Mouse (Mus musculus) testis, adult 2 months (tissue): Measurements from ENCODE around the gene Tes.

Experiments
- CTCF ChIP-seq: fragments of 200-500 bp; IDR thresholded peaks from 2 replicates; pipeline ENCODE4 v1.5.1; 2012; ENCODE audit warnings: low read depth, mild to moderate bottlenecking, inconsistent platforms, low read length, moderate library complexity; ENCODE audit not compliant: control insufficient read depth, insufficient read depth, insufficient replicate concordance
- POLR2A ChIP-seq: fragments of 200-500 bp; IDR thresholded peaks from 2 replicates; pipeline ENCODE4 v1.6.1; 2012; ENCODE audit warnings: low read depth, mild to moderate bottlenecking, inconsistent platforms, low read length, moderate library complexity; ENCODE audit not compliant: control insufficient read depth

DNA sequence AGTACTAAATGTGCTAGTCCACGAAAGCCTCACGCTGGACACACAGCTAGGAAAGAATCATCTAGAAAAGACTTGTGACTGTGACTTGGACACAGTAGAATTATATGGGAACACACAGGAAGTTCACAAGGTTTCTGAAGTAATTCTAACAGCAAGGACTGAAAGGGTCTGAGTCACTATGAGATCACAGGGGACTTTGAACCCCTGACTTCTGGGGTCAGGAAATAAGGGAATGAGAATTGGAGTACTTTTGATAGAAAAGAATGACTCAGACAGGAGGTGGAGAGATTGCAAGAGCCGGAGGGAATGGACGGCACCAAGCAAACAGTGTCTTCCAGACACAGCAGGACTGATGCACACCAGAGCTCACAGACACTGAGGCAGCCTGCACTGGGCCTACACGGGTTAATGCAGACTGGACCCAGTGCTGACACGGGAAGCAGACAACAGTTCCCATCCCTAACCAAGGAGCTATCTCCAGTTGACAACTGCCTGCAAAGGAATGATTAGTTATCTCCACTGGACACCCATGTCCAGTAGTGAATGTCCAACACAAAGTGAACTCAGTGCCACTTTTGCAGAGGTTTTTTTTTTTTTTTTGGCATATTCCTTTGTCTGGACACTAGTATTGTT, 11.8 kb upstream of the Tes start:
- TF ChIP-seq POLR2A (no peak), CTCF (no peak)
